Mouse (Mus musculus) limb, embryonic 11.5 days (tissue): ENCODE results near the gene Rhod. TPM values are rescaled to one million over a fixed set of nuclear protein-coding genes. Genes with fewer than 3 reads are reported as not detected.
A peak's percentile ranks its signal among the peaks of the same experiment; 100 is the strongest.

ENCODE experiments used
- ATAC-seq: fragments of 200-750 bp; cut with Nextera tagmentation; 2 replicates; pipeline ENCODE4 v1.8.0; 2017; ENCODE audit warnings: low read depth; ENCODE audit not compliant: insufficient number of reproducible peaks, low FRiP score, low TSS enrichment
- DNase-seq: peaks from one replicate; pipeline ENCODE4 v3.0.0-alpha.2; 2015; ENCODE audit warnings: low spot score
- H3K27ac ChIP-seq: fragments of 300-500 bp; sonication (generic); replicated peaks from 2 replicates; pipeline ENCODE4 v1.5.1; 2014; ENCODE audit warnings: low read depth, mild to moderate bottlenecking, low read length
- H3K27me3 ChIP-seq: fragments of 300-500 bp; sonication (generic); 2 replicates; pipeline ENCODE4 v1.6.1; 2014; ENCODE audit warnings: mild to moderate bottlenecking, low read length, mixed read lengths; ENCODE audit not compliant: control insufficient read depth, insufficient read depth
- H3K36me3 ChIP-seq: fragments of 300-500 bp; sonication (generic); 2 replicates; pipeline ENCODE4 v1.6.1; 2014; ENCODE audit warnings: mild to moderate bottlenecking, low read length, moderate library complexity, mixed read lengths; ENCODE audit not compliant: control insufficient read depth, insufficient read depth
- H3K4me1 ChIP-seq: fragments of 300-500 bp; sonication (generic); 2 replicates; pipeline ENCODE4 v1.6.1; 2014; ENCODE audit warnings: low read length, mixed read lengths; ENCODE audit not compliant: control insufficient read depth, insufficient read depth
- H3K4me2 ChIP-seq: fragments of 300-500 bp; sonication (generic); 2 replicates; pipeline ENCODE4 v1.6.1; 2014; ENCODE audit warnings: low read depth, mild to moderate bottlenecking, moderate library complexity; ENCODE audit not compliant: severe bottlenecking
- H3K4me3 ChIP-seq: fragments of 300-500 bp; sonication (generic); 2 replicates; pipeline ENCODE4 v1.5.1; 2014; ENCODE audit warnings: low read depth, low read length
- H3K9ac ChIP-seq: fragments of 300-500 bp; sonication (generic); 2 replicates; pipeline ENCODE4 v1.6.1; 2014; ENCODE audit warnings: mild to moderate bottlenecking, low read length
- H3K9me3 ChIP-seq: fragments of 300-500 bp; sonication (generic); 2 replicates; pipeline ENCODE4 v1.6.1; 2016; ENCODE audit warnings: low read length; ENCODE audit not compliant: control insufficient read depth
- WGBS: fragments of 180-500 bp; shearing (Covaris S2); extraction: QIAGEN DNeasy Blood & Tissue Kit; methylation state at CpG from one replicate; pipeline ENCODE4 v1.1.7; 2014; 5-methylcytosine and 5-hydroxymethylcytosine counted together
- polyA plus RNA-seq: library from polyadenylated mRNA; unstranded; fragments of >200 nt; fragmentation: Nextera tagmentation; extraction: Ambion mirVana; gene quantifications from 2 replicates; pipeline ENCODE4 v1.2.1, GENCODE M21; 2014

Gene Rhod
- polyA plus RNA-seq, 1 experiment from 2014 or later = 37.3 TPM

DNA sequence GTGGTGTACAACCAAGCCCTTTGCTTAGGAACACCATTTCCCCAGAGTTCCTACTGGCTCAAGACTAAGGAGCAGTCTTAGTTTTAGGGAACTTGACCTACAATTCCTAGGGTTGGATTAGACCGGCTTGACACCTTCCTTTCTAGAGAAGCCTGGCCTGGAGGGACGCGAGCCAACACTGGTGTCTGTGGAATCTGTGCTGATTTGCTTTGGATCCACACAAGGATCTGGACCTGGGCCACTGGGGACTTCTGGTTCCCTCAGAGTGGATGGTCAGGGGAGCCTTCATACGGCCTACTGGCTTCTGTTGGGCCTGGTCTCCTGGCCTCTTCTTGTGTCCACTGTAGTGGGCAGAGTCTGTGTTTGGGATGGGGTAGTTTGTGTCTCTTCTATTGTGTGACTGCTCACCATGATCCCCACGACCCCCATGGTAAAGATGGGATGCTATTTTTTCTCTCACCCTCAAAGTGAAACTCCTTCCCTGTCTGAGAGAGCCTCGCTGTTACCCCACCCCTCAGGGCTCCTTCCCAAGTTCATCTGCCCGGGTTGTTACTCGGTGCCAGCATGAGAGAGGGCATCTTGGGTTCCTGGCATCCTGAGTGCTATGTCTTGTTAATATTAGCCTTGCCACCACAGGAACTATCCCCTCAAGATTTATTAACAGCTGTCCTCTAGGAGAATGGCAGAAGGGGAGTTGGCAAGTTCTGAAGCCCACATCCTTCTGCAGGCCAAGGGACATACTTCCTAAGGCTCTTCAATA is 7.6 kb upstream of the Rhod start:
- Histone ChIP-seq H3K9me3 (no peaks in the 10 kb centered on the region), H3K4me3 (no peak overlapping the region), H3K4me2 (no peak overlapping the region), H3K36me3 (no peaks in the 10 kb centered on the region), H3K4me1 (peaks cover under 1% of the 10 kb centered on the region; the same call in 1 of the 2 replicates), H3K27me3 (no peaks in the 10 kb centered on the region), H3K27ac (no peak overlapping the region), H3K9ac (no peak overlapping the region)
- DNase-seq (no peak), ATAC-seq (no peak)
- 87% methylated on average over 8 of the region's 8 CpGs for WGBS

DNA sequence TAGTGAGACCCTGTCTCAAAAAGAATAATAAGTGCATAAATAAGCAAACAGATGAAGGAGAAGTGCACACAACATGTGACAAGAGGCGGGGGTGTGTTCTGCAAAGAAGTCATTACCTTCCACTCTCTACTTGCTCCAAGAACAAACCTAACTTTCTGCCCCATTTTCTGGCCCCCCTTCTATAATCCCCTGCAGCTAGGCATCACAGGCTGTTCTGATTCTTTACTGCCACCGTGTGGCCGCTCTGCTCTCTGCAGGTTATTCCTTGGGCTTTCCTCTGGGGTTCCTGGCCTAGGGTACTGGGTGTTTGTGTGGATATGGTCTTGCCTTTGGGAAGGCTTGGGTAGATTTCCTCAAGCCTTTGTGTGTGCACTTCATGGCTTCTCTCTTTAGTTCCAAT is 3.2 kb upstream of the Rhod start:
- H3K27me3 ChIP-seq = no peaks in the 10 kb centered on the region
- DNase-seq = peak; percentile 86
- no peak overlapping the region for H3K27ac ChIP-seq
- ATAC-seq = no peak
- H3K9me3 ChIP-seq = no peaks in the 10 kb centered on the region
- no peak overlapping the region for H3K4me2 ChIP-seq
- H3K4me1 ChIP-seq = peaks cover 8% of the 10 kb centered on the region; the same call in 1 of the 2 replicates
- no peaks in the 10 kb centered on the region for H3K36me3 ChIP-seq
- H3K9ac ChIP-seq = no peak overlapping the region
- WGBS = 10% methylated on average over 3 of the region's 3 CpGs
- H3K4me3 ChIP-seq = no peak overlapping the region

GRCm38 (mm10) chr19:4441621-4442161 is 2.5 kb upstream of the Rhod start:
- 34% methylated on average over 10 of the region's 10 CpGs for WGBS
- peak; percentile 41 for DNase-seq
- ATAC-seq = no peak
- Histone ChIP-seq H3K27me3 (no peaks in the 10 kb centered on the region), H3K4me1 (peaks cover 8% of the 10 kb centered on the region; the same call in 1 of the 2 replicates), H3K4me2 (no peak overlapping the region), H3K4me3 (no peak overlapping the region), H3K27ac (no peak overlapping the region), H3K9me3 (no peaks in the 10 kb centered on the region), H3K36me3 (no peaks in the 10 kb centered on the region), H3K9ac (no peak overlapping the region)

- Histone ChIP-seq H3K36me3 (no peaks in the 10 kb centered on the region), H3K4me1 (peaks cover 8% of the 10 kb centered on the region; the same call in 1 of the 2 replicates), H3K9me3 (no peaks in the 10 kb centered on the region), H3K27me3 (no peaks in the 10 kb centered on the region), H3K4me2 (no peak overlapping the region), H3K9ac (no peak overlapping the region), H3K4me3 (no peak overlapping the region), H3K27ac (no peak overlapping the region)
- DNase-seq = peak; percentile 82
- WGBS = 27% methylated on average over 6 of the region's 6 CpGs
- no peak for ATAC-seq
Measured at GRCm38 (mm10) chr19:4441090-4441591, 1.9 kb upstream of the Rhod start.

DNA sequence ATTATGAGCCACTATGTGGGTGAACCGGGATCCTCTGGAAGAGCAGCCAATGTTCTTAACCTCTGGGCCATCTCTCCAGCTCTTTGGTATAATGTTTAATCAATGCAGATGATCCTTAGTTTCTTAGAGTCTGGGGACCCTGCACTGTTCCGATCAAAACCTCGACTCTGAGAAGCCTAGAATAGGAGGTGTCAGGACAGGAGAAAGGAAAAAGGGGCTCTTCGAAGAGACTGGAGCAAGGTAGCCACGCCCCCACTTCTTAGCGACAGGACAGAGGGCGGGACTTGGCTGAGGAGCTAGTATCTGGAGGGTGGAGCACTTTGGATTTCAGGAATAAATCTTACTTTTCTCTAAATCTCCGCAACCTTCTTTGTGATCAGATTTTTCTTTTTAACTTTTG is 990 bp upstream of the Rhod start:
- peak overlapping the region; percentile 53; the same call in 1 of the 2 replicates for H3K4me3 ChIP-seq
- DNase-seq (peak; percentile 38), ATAC-seq (no peak)
- no peaks in the 10 kb centered on the region for H3K27me3 ChIP-seq
- peak overlapping the region; percentile 85; the same call in 1 of the 2 replicates for H3K4me2 ChIP-seq
- H3K4me1 ChIP-seq = peaks cover 8% of the 10 kb centered on the region; the same call in 1 of the 2 replicates
- H3K27ac ChIP-seq = no peak overlapping the region
- H3K9me3 ChIP-seq = no peaks in the 10 kb centered on the region
- no peaks in the 10 kb centered on the region for H3K36me3 ChIP-seq
- no peak overlapping the region for H3K9ac ChIP-seq
- WGBS = 13% methylated on average over 8 of the region's 8 CpGs

- no peak overlapping the region for H3K27ac ChIP-seq
- peak overlapping the region; percentile 53 for H3K4me3 ChIP-seq
- no peaks in the 10 kb centered on the region for H3K27me3 ChIP-seq
- peak overlapping the region; percentile 85 for H3K4me2 ChIP-seq
- H3K4me1 ChIP-seq = peaks cover 8% of the 10 kb centered on the region; the same call in 1 of the 2 replicates
- H3K9ac ChIP-seq = peak overlapping the region; percentile 64
- H3K9me3 ChIP-seq = no peaks in the 10 kb centered on the region
- whole genome bisulfite sequencing = 6% methylated on average over 8 of the region's 8 CpGs
- no peak for DNase-seq
- no peak for ATAC-seq
- no peaks in the 10 kb centered on the region for H3K36me3 ChIP-seq
Measured at GRCm38 (mm10) chr19:4438791-4439160, 456 bp downstream of the Rhod start.

GRCm38 (mm10) chr19:4437886-4438285 is 1.3 kb downstream of the Rhod start:
- H3K4me1 ChIP-seq = peaks cover 8% of the 10 kb centered on the region; the same call in 1 of the 2 replicates
- no peak overlapping the region for H3K27ac ChIP-seq
- no peaks in the 10 kb centered on the region for H3K27me3 ChIP-seq
- WGBS = 82% methylated on average over 6 of the region's 6 CpGs
- H3K9ac ChIP-seq = no peak overlapping the region
- 0 out of 2 replicates have a peak overlapping the region, but pooled peaks have one; percentile 85 for H3K4me2 ChIP-seq
- no peak overlapping the region for H3K4me3 ChIP-seq
- ATAC-seq (no peak), DNase-seq (no peak)
- no peaks in the 10 kb centered on the region for H3K36me3 ChIP-seq
- H3K9me3 ChIP-seq = no peaks in the 10 kb centered on the region

DNA sequence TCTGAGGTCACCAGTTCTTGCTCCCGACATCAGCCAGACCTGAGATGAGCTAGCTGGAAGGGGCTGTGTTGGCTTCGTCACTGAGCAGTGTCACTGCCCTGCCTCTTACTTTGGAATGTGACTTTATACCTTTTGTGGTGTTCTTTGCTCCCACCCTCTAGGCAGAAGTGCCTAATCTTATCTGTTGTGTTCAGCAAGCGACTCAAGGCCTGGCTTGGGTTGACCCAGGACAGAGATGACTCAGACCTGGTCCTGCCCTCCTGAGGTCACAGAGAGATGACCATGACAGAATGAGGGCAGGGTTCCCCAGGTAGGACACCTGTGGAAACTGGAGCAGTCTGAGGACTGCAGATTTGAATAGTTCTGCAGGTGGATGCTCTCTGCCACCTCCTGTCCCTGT is 3.0 kb downstream of the Rhod start:
- DNase-seq = no peak
- H3K36me3 ChIP-seq = peaks cover 6% of the 10 kb centered on the region; the same call in 1 of the 2 replicates
- no peak overlapping the region for H3K27ac ChIP-seq
- no peak for ATAC-seq
- no peak overlapping the region for H3K4me2 ChIP-seq
- H3K4me3 ChIP-seq = no peak overlapping the region
- H3K9me3 ChIP-seq = no peaks in the 10 kb centered on the region
- H3K27me3 ChIP-seq = no peaks in the 10 kb centered on the region
- 96% methylated on average over 3 of the region's 3 CpGs for WGBS
- H3K9ac ChIP-seq = no peak overlapping the region
- peaks cover 6% of the 10 kb centered on the region; the same call in 1 of the 2 replicates for H3K4me1 ChIP-seq
